Mouse (Mus musculus): ENCODE results near the gene Stim1.

The Stim1 gene

DNA sequence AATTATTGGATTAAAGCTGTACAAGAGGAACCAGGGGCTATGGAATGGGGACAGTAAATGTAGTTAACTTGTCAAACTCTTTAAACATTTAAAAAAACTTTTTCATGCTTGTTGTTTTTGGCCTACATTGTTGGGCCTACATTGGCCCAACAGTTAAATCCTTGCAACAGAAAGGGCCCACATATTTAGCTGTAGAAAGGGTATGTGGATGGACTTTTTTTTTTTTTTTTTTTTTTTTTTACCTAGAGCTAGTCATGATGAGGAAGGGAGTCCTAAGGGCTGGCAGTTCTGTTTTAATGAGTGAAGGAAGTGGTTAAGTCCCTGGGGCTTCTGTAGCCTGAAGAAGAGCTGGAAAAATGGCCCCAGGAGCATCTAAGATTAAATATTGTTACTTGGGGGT is 42.7 kb downstream of the Stim1 start:
- DNase-seq, result no peak

DNA sequence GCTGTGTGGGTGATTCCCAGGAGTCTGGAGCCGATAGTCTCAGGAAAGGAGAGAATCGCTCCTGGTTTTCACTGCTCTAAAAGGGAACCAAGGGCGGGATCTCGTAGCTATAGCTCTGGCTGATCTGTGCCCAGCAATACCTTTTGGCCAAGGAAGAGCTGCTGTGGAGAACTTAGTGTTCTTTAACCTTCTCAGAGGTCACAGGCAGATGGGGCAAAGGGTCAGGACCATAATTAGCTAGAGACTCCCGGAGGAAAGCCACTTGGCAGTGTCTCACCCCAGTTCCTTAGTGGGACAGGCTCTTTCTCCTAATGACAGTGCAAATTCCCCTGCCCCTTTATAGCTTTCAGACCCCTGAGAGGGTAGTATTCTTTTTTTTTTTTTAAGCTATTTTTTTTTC is 43.2 kb downstream of the Stim1 start:
- DNase-seq, result no peak

DNA sequence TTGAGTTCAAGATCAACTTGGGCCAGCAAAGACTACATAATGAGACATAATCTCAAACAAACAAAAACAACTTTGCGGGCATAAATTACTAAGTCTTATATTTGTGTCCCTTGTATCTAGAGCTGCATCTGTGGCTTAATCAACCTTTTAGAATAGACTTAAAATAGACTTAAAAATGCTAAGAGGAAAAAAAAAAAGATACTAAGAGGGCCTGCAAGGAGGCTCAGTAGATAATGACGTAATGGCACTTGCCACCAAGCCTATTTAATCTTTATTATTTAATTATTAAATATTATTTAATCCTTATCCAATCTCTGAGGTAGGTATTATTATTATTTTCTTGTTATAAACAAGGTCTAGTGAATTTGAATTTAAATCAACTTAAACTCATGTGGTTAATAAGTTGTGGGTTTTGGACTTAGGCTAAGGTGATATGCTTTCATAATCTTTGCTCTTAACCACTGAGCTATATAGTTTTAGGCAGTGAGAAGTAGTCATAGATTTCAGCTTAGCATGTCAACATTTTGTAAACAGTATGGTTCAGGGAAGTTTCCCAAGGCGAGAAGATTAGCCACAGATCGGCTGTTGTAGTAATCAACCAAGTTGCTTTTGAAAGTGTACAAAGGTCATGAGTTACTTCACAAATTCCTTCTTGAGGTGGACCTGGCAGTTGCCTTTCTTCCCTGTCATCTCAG is 45.4 kb downstream of the Stim1 start:
- no peak for DNase-seq

DNA sequence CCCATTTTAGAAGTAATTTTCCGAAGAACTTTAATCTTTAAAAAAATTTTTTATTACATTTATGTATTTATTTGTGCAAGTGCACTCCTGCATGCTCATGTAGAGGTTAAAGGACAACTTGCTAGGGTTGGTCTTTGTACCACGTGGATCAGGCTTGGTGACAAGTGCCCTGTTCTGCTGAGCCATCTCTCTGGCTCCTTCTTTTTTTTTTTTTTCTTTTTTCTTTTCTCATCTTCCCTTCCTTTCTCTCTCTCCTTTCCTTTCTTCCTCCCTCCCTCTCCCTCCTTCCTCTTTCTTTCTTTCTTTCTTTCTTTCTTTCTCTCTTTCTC is 45.9 kb downstream of the Stim1 start:
- no peak for DNase-seq

DNA sequence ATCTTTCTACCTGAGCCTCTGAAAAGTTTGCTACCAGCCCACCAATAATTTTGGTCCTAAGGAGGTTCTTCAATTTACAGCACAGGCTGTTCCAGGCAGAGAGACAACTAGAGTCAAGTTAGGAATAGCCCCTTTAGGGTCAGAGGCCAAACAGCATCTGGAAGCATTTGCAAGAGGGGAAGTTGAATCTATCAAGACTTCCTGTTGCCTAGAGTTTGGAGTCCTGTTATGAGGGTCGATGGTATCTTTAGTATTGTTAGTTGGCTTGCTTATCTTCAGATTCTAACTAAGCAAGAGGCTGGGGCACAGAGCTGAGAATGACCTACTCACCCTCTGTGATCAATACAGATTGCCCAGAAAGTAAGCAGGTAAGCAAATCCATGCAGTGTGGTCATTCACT is 46.5 kb downstream of the Stim1 start:
- no peak for DNase-seq

DNA sequence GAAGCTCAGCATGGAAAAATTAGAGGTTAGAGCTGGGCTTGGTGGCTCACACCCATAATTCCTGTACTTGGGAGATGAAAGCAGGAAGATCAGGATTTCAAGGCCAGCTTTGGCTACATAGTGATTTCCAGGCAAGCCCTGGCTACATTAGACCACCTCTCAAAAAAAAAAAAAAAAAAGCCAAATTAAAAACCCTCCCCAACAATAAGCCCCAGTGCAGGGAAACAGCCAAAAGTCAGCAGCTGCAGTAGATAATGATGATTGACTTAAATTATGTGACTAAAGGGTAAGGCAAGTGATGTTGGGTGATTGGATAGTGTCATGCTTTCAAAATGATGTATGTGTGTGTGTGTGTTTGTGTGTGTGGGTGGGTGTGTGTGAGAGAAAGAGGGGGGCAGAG is 47.3 kb downstream of the Stim1 start:
- no peak for DNase-seq

DNA sequence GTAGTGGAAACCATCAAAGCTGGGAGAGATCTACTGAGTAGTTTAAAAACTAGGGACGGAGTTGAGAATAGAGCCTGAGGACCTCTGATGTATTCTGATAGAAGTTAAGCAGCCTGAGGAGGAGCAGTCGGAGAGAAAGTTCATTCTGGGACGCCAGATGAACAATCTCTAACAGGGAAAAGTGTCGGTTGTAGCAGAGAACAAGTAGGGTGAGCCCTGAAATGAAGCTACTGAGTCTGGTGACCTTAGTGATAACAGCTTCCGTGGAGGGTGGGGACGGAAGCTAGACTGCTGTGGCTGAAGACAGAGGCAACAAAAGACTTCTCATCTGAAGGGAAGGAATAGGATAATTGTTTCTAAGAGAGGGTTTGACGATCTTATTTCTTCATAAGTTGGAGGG is 47.8 kb downstream of the Stim1 start:
- DNase-seq, result no peak

DNA sequence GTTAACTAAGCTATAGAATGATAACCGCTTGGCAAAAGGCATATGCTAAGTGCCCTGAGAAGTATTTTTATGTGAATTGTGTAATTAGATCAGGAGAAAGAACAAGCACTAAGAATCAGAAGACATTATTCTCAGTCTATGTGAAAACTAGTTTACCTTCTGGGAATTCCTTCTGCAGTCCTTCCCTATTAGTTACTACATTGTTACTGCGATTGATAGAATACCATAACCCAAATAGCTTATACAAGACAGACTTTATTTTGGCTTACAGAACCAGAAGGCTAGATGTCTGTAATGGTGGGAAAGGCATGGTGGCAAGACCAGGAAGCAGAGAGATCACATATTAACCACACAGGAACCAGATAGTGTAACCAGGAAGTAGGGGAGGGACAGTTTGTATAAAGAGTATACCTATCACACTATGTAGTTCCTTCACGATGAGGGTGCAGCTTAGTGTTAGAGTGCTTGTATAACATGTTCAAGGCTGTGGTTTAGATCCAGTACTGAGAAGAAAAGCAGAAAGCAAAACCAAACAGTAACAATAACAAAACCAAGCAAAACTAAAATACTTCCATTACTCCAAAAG is 50.1 kb downstream of the Stim1 start:
- no peak for DNase-seq

DNA sequence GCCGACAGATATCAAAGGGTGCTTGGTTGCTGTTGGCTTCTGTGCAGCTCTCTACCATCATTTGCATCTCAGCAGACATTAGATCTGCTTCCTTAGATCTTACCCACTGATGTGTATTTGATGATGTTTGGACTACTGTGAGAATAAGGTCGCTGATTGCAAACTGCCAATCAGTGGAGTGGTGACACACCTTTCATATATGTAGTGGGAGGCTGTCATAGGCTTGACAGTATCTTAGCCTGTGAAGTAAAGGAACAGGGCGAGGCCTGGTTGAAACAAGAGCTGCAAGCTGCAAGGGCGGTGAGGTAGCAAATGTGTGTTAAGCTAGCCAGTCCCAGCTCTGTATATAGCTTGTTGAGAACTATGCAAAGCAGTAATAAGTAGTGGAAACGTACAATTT is 54.5 kb downstream of the Stim1 start:
- no peak for DNase-seq

DNA sequence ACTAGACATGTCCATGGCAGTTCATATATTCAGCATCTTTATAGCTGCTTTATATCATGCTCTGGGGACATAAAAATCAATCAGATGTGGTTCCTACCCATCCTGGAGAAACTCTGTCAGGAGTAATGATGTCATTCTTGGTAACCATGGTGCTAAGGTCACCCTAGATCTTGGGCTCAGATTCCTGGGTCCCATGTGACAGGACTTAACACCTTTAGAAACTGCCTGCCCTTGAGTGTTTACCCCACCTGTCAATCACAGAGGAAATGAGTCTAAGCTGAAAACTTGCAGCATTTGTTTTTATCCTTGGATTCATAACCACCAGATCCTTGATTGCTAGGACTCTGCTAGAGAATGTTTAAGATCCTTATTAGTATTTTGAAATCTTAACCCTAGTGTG is 58.7 kb downstream of the Stim1 start:
- DNase-seq, result no peak

DNA sequence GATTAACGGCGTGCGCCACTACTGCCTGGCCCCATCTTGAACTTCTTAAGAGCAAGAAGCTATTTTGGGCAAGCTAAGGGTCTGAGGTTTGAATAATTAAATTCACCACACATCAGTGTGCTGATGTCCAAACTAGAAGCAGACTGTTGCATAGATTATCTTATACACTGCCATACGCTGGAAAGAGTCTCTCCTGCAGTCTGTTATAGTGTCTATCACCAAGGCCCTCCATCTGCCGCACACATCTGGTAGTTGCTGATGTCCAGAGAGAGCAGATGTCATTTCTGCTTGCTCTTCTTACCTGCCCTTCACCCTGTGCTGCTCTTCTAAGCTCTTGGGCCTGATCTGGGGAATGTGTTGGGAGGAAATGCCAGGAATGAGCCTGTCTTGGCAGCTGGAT is 62.7 kb downstream of the Stim1 start:
- DNase-seq, result no peak

DNA sequence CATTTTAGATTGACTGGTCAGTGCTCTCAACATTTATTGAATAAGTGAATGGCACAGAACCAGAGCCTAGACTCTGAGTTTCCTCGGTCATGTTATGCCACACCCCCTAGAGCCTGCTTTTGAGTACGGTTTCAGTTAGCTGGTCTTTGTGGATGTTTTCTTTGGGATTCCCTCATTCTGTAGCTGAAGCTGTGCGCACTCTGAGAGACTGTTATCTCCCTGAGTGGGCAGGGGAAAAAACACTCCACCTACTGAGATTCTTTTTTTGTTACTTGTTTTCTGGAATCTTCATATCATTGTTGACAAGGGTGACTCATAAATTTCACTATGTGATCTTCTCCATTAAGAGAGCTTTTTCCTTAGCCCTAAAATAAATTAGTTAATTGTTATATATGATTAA is 63.9 kb downstream of the Stim1 start:
- no peak for DNase-seq

DNA sequence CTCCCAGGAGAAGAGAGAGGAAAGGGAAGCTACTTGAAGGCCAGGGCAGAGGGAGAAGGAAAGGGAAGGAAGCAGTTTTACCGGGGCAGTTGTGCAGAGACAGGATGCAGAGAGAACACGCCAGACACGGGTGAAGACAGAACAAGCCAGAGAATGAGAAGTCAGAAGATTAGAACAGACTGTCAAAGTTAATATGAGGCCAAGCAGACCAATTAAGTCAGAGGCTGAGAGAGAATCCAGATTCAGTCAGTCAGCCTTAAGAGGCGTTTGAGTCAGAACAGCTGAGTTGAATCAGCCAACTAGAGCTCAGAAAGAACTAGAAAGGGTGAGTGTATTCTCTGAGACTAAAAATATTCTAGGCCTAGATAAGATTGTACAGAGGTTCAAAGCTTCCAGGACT is 66.1 kb downstream of the Stim1 start:
- DNase-seq, result no peak

DNA sequence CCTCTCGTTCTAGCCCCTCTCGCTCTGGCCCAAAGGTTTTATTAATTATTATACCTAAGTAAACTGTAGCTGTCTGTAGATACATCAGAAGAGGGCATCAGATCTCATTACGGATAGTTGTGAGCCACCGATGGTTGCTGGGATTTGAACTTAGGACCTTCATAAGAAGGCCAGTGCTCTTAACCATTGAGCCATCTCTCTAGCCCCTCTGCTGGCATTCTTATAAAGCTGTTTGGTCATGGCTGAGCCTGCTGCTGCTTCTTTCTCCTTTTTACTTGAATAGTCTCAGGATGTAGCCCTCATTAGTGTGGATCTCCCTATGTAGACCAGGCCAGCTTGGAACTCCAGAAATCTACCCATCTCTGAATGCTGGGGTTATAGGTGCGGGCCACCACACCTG is 69.7 kb downstream of the Stim1 start:
- no peak for DNase-seq

DNA sequence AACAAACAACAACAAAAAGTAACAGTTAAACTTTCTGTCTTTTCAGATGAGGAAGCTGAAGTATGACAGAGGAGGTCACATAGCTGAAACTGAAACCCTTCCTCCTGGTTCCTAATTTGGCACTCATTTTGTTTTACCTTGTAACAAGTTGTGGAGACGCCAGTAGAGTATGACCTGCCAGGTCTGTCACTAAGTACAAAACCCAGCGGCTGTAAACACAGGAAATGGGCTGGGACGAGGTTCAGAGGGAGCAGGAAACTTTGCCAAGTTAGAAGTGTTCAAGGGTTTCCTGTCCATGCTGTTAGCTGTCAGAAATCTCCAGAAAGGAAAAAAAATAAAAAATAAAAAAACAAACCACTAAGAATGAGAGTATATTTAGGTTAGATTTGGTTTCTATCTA is 70.3 kb downstream of the Stim1 start:
- peak in 1 of 2 experiments; percentile 18 for DNase-seq

DNA sequence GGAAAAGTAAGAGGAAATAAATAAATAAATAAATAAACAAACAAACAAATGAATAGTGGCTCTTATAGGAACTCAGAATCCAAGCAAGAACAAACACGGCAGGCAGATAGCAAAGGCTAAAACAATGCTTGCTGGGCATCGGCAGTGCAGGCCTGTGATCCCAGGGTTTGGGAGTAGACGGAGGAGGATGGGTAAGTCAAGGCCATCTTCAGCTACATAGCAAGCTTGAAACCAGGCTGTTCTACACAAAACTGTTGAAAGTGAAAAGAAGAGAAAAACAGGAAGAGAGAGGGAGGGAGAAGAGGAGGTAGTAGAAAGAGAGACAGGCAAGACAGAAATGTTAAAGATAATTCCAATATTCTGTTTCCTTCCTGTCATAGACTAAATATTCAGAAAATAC is 71.3 kb downstream of the Stim1 start:
- no peak for DNase-seq

DNA sequence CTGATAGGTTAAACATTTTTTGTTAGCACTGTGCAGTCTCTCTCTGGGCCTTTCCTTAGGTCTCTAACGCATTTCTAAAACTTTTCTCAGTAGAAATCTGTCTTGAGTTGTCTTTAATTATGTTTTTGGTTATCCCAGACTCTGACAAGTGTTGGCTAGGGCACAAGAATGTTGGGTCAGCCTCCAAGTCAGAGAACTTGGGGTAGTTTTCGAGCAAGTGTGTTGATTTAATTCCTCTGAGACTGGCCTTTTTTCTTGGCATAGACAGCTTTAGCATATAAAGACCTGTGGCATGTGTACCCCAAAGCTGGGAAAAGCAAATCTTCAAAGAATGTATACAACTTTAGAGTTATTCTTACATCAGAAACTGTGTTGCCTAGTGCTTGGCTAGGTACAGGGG is 78.3 kb downstream of the Stim1 start:
- no peak for DNase-seq

DNA sequence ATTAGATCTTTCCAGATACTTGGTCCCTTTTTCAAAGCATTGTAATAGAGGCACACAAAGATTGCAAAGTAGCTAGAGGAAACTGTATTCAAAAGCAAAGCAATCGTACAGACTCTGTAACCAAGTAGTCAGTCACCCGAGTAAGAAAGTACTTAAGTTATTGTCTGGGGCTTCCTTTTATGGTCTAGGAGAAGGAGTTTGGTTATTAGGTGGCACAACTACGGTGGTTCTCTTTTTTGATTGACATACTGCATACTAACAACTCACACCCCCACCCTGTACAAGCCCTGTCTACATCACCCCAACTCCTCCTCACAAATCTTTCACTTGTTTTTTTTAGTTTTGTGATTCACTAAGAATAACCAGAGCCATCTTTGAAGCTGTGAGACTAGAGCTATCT is 79.7 kb downstream of the Stim1 start:
- DNase-seq, result no peak

DNA sequence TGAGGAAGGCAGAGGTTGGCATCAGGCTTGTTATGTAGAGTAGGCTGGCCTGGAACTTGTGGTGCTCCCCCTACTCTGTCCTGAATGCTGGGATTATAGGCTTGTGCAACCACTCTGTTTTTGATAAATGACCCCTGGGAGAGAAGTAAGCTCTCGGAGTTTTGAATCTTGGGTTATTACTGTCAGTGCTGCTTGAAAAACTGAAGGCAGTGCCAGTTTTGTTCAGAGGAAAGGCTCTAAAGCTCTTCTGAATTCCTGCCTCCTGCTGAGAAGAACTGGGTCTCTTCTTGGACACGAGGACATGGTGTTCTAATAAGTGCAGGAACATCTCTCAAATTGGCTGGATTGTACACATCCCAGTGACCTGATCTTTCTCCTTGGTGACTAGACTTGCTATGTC is 81.1 kb downstream of the Stim1 start:
- no peak for DNase-seq

DNA sequence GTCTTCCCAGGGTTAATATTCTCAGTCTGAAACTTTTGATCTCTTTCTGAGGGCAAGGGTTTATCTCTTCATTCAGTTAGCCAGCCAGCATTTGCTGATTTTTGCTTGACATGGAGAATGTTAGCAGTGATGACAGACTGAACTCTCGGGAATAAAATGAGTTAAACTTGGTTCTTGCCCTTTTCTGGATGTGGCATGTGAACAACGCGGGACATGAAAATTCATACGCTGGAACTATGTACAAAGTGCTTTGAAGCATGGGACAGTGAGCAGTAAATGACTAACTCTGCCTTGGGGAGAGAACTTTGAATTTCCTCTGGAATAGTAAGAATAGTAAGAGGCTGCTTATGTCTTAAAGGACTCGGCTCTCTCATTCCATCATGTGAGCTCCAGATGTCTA is 81.6 kb downstream of the Stim1 start:
- no peak for DNase-seq

DNA sequence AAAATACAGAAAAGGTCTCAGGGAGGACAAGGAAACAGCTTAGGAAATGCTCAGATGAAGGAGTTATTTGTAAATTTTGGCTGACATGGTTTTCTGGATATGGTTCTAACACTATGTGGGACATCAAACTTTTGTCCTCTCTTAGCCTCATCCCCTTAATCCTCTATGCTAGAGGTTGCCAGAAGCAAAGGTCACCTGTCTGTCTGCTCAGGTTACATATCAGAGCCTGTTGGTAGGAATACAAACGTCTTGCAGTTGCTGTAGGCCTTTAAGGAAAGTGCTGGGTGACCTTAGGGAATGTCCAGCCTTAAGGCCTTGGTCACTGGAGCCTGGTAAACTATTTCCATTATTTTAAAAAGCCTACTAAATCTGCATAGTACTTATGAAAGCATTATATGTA is 85.8 kb downstream of the Stim1 start:
- DNase-seq, result no peak

DNA sequence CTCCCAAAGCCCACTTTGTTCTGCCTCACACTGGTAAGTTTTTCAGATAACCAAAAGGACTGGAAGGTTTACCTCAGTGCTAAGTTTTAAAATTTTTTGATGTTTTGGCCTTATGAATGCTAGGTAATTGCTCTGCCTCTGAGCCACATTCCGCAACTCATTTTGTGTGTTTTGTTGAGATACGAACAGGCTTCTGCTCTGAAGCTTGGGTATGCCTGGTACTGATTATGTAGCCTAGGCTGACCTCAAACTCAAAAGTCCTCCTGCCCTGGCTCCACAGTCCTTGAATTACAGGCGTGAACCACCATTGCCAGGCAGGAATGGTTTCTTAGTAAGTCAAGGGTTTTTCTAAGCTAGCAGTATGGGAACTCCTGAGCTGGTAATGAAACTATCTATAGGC is 90.5 kb downstream of the Stim1 start:
- no peak for DNase-seq

DNA sequence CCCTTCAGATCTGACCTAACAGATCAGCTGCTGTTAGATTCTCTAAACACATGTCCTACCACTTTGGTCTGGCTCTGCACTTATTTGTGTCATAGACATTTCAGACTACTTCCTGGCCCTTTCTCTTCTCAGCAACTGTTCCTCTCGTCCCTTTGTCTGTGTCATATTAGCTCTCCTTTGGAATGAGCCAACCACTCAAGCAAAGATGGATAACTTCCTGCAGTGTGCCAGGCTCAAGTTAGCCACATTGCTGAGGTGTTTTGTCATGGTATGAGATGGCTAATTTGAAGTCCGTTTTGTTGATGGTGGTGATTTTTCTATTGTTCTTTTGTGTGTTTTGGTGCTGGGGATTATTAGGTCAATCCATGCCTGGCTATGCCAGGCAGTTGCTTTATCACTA is 93.7 kb downstream of the Stim1 start:
- DNase-seq, result no peak

DNA sequence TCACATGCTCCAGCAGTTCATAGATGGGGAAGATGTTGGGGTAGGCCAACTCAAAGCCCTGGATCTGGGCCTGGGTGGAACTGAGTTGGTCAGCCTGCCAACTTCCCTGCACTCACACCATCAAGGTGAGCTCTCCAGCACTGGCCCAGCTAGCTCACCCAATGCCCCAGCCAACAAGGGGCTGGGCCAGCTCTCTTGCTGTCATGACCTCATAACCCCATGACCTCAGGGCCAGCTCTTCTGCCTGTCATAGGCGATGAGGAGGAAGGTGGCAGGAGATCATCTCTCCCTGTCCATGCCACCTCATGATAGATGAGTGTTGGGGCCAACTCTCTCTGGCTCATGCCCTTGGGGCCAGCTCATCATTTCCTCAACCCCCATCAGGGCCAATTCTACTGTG is 96.2 kb downstream of the Stim1 start:
- no peak for DNase-seq

DNA sequence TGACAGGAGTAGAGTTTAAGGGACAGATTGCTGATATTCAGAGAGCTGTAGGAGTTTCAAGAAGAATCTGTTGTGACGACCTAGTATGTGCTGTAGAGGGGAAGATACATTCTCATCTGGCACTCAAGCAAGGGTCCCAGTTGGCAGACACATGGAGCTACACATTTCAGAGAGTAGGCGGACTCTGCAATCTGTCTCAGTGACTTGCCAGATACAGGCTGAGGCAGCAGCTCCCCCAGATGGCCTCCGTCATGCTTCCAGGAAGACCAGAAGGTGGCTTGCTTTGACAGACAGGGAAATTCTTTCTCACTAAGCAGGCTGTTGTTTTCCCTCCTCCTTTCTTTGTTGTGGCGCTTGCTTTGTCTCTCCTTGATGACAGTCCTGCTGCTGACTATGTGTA is 102.1 kb downstream of the Stim1 start:
- peak; percentile 86 to 87 for DNase-seq

DNA sequence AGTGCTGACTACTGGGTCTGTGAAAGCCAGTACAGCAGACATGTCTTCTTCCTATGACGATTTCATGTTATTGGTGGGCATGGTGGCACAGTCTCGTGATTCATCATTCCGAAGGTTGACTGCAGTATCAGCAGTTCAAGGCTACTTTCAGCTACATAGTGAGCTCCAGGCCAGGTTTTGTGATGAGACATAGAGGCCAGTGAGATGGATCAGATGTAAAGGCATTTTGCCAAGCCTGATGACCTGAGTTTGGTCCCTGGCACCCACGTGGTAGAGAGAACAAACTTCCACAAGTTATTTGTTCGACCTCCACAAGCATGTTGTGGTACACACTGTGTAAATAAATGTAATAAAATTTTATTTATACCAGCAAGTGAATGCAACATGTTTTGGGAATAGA is 102.9 kb downstream of the Stim1 start:
- peak in 1 of 2 experiments; percentile 15 for DNase-seq

All from cerebellum, postnatal 25 days (tissue).